Comparison of ENCODE assay signal across 7 mouse cellular contexts in genomic region chr7:142481186-142481567, GRCm38 (mm10). TPM values are rescaled to one million over a fixed set of nuclear protein-coding genes. Genes with fewer than 3 reads are reported as not detected.
DNase-seq lines count a peak whose midpoint lies in the region; ATAC-seq and TF ChIP-seq lines count a peak whose summit lies in the region.

No protein-coding gene starts in this region.

- peak overlapping the region; percentile 68 for H3K4me3 ChIP-seq in E14TG2a.4 (replicated peaks; ENCODE audit: low read length)
- peak overlapping the region; percentile 33 for H3K4me3 ChIP-seq in forebrain, embryonic 12.5 days (replicated peaks)
- peak overlapping the region; percentile 14 for H3K4me3 ChIP-seq in limb, embryonic 11.5 days (ENCODE audit: low read depth, low read length)
- peak overlapping the region; percentile 33 for H3K4me3 ChIP-seq in midbrain, embryonic 12.5 days

- no peaks in the 10 kb centered on the region for H3K9me3 ChIP-seq in E14TG2a.4 (ENCODE audit: low read length)
- H3K9me3 ChIP-seq in forebrain, embryonic 12.5 days, result no peaks in the 10 kb centered on the region
- no peaks in the 10 kb centered on the region for H3K9me3 ChIP-seq in limb, embryonic 11.5 days (ENCODE audit: control insufficient read depth, low read length)
- no peaks in the 10 kb centered on the region for H3K9me3 ChIP-seq in midbrain, embryonic 12.5 days

- H3K36me3 ChIP-seq in E14TG2a.4 (ENCODE audit: insufficient read depth, low read length), result no peaks in the 10 kb centered on the region
- H3K36me3 ChIP-seq in forebrain, embryonic 12.5 days (replicated peaks), result no peaks in the 10 kb centered on the region
- no peaks in the 10 kb centered on the region; the same call in 1 of the 2 replicates for H3K36me3 ChIP-seq in limb, embryonic 11.5 days (ENCODE audit: control insufficient read depth, insufficient read depth, low read length)
- no peaks in the 10 kb centered on the region for H3K36me3 ChIP-seq in midbrain, embryonic 12.5 days

- peak overlapping the region; percentile 79 for H3K27ac ChIP-seq in forebrain, embryonic 12.5 days
- peak overlapping the region; percentile 87 for H3K27ac ChIP-seq in limb, embryonic 11.5 days (replicated peaks; ENCODE audit: low read depth, low read length)
- H3K27ac ChIP-seq in midbrain, embryonic 12.5 days (replicated peaks), result peak overlapping the region; percentile 81

- H3K27me3 ChIP-seq in E14TG2a.4 (ENCODE audit: insufficient read depth, low read length), result peaks cover 95% of the 10 kb centered on the region
- H3K27me3 ChIP-seq in forebrain, embryonic 12.5 days, result 0 out of 2 replicates have a peak, but pooled peaks cover 4% of the 10 kb centered on the region
- H3K27me3 ChIP-seq in limb, embryonic 11.5 days (ENCODE audit: control insufficient read depth, insufficient read depth, low read length), result no peaks in the 10 kb centered on the region
- H3K27me3 ChIP-seq in midbrain, embryonic 12.5 days, result 0 out of 2 replicates have a peak, but pooled peaks cover 3% of the 10 kb centered on the region

- WGBS in forebrain, embryonic 12.5 days, result 1% methylated on average over 5 of the region's 5 CpGs
- 6% methylated on average over 5 of the region's 5 CpGs for WGBS in limb, embryonic 11.5 days
- 10% methylated on average over 5 of the region's 5 CpGs for WGBS in midbrain, embryonic 12.5 days

- peak; percentile 30; the same call in 1 of the 2 replicates for ATAC-seq in forebrain, embryonic 12.5 days (ENCODE audit: low FRiP score)
- ATAC-seq in limb, embryonic 11.5 days (ENCODE audit: insufficient number of reproducible peaks, low FRiP score, low TSS enrichment, low read depth), result no peak
- ATAC-seq in midbrain, embryonic 12.5 days (ENCODE audit: low FRiP score, low read depth), result peak; percentile 27; the same call in 1 of the 2 replicates

- H3K4me2 ChIP-seq in forebrain, embryonic 12.5 days, result peak overlapping the region; percentile 62
- peak overlapping the region; percentile 47 for H3K4me2 ChIP-seq in limb, embryonic 11.5 days (ENCODE audit: low read depth, severe bottlenecking)
- H3K4me2 ChIP-seq in midbrain, embryonic 12.5 days (replicated peaks), result peak overlapping the region; percentile 64

- DNase-seq in NIH3T3 (ENCODE audit: low read depth), result peak; percentile 88
- peak; percentile 83 to 88 for DNase-seq in heart, postnatal 10 days
- DNase-seq in limb, embryonic 11.5 days (ENCODE audit: low spot score), result peak; percentile 89
- peak; percentile 74 for DNase-seq in yolk sac, embryonic 10.5 days (ENCODE audit: low spot score)

- intact Hi-C loops in heart, postnatal 10 days (cut with DNase I), result loop anchor here (1.0 to 5.0 kb wide), 3 partner anchors 42 to 191 kb away; no protein-coding TSS in a partner anchor

- peak; percentile 60 for TF ChIP-seq CTCF in E14TG2a.4 (conservative IDR thresholded peaks at IDR 0.05; ENCODE audit: low read length)

- peaks cover 24% of the 10 kb centered on the region for H3K4me1 ChIP-seq in E14TG2a.4 (replicated peaks; ENCODE audit: low read depth, low read length)
- peaks cover 27% of the 10 kb centered on the region for H3K4me1 ChIP-seq in forebrain, embryonic 12.5 days
- H3K4me1 ChIP-seq in limb, embryonic 11.5 days (ENCODE audit: control insufficient read depth, insufficient read depth, low read length), result peaks cover 46% of the 10 kb centered on the region
- peaks cover 25% of the 10 kb centered on the region for H3K4me1 ChIP-seq in midbrain, embryonic 12.5 days

- peak overlapping the region; percentile 61 for H3K9ac ChIP-seq in forebrain, embryonic 12.5 days
- H3K9ac ChIP-seq in limb, embryonic 11.5 days (ENCODE audit: low read length), result peak overlapping the region; percentile 74
- H3K9ac ChIP-seq in midbrain, embryonic 12.5 days (replicated peaks), result peak overlapping the region; percentile 67

RNA-seq across cellular contexts. Expression of gene Tnnt3, which starts 17.5 kb away (rescaled TPM):
- polyA plus RNA-seq in forebrain, embryonic 12.5 days (2016; fragmentation: Nextera tagmentation; extraction: Ambion mirVana), result 0.78 TPM in 1 of 2 replicates, not detected in the other
- total RNA-seq in heart, postnatal 10 days (2021), result 1 to 10 TPM in 1 of 2 experiments, under 1 TPM in 1; 0.67 to 1.8 TPM
- polyA plus RNA-seq in limb, embryonic 11.5 days (2014; fragmentation: Nextera tagmentation; extraction: Ambion mirVana), result 8.0 and 10.8 TPM in 2 replicates
- 1.0 and 1.1 TPM in 2 replicates for polyA plus RNA-seq in midbrain, embryonic 12.5 days (2016; fragmentation: Nextera tagmentation; extraction: Ambion mirVana)

RNA-seq across cellular contexts. Expression of gene Lsp1, which starts 20.6 kb away (rescaled TPM):
- polyA plus RNA-seq in forebrain, embryonic 12.5 days (2016; fragmentation: Nextera tagmentation; extraction: Ambion mirVana), result 5.4 and 6.3 TPM in 2 replicates
- 100 to 1,000 TPM; 111 to 116 TPM for total RNA-seq in heart, postnatal 10 days (2021)
- polyA plus RNA-seq in limb, embryonic 11.5 days (2014; fragmentation: Nextera tagmentation; extraction: Ambion mirVana), result 22.8 and 23.3 TPM in 2 replicates
- 9.8 and 11.1 TPM in 2 replicates for polyA plus RNA-seq in midbrain, embryonic 12.5 days (2016; fragmentation: Nextera tagmentation; extraction: Ambion mirVana)

RNA-seq across cellular contexts. Expression of gene Tnni2, which starts 39.6 kb away (rescaled TPM):
- 1.3 TPM in 1 of 2 replicates, not detected in the other for polyA plus RNA-seq in forebrain, embryonic 12.5 days (2016; fragmentation: Nextera tagmentation; extraction: Ambion mirVana)
- total RNA-seq in heart, postnatal 10 days (2021), result 1 to 10 TPM; 1.9 to 4.3 TPM
- polyA plus RNA-seq in limb, embryonic 11.5 days (2014; fragmentation: Nextera tagmentation; extraction: Ambion mirVana), result 7.0 and 10.3 TPM in 2 replicates
- 0.66 TPM in 1 of 2 replicates, not detected in the other for polyA plus RNA-seq in midbrain, embryonic 12.5 days (2016; fragmentation: Nextera tagmentation; extraction: Ambion mirVana)

RNA-seq across cellular contexts. Expression of gene Syt8, which starts 46.5 kb away (rescaled TPM):
- polyA plus RNA-seq in forebrain, embryonic 12.5 days (2016; fragmentation: Nextera tagmentation; extraction: Ambion mirVana), result not detected in 2 replicates
- not detected for total RNA-seq in heart, postnatal 10 days (2021)
- polyA plus RNA-seq in limb, embryonic 11.5 days (2014; fragmentation: Nextera tagmentation; extraction: Ambion mirVana), result 0.62 TPM in 1 of 2 replicates, not detected in the other
- polyA plus RNA-seq in midbrain, embryonic 12.5 days (2016; fragmentation: Nextera tagmentation; extraction: Ambion mirVana), result 0.56 TPM in 1 of 2 replicates, not detected in the other

RNA-seq across cellular contexts. Expression of gene Mrpl23, which starts 51.3 kb away (rescaled TPM):
- 10.8 and 15.9 TPM in 2 replicates for polyA plus RNA-seq in forebrain, embryonic 12.5 days (2016; fragmentation: Nextera tagmentation; extraction: Ambion mirVana)
- 10 to 100 TPM in 1 of 2 experiments, 1 to 10 TPM in 1; 4.1 to 19.3 TPM for total RNA-seq in heart, postnatal 10 days (2021)
- polyA plus RNA-seq in limb, embryonic 11.5 days (2014; fragmentation: Nextera tagmentation; extraction: Ambion mirVana), result 17.8 and 19.7 TPM in 2 replicates
- polyA plus RNA-seq in midbrain, embryonic 12.5 days (2016; fragmentation: Nextera tagmentation; extraction: Ambion mirVana), result 10.3 and 15.0 TPM in 2 replicates

Comparison
In these comparisons a context has a peak if more than half of its experiments do, and no peak if none do; other contexts are left out.
1. H3K4me3 ChIP-seq: peak in every context shown above with its lines; median percentile 68 in E14TG2a.4; 33 in forebrain, embryonic 12.5 days; 33 in midbrain, embryonic 12.5 days; 14 in limb, embryonic 11.5 days.